Mouse (Mus musculus) gastrocnemius, adult 2 months (tissue): Measurements from ENCODE around the gene Lag3. TPM values are rescaled to one million over a fixed set of nuclear protein-coding genes. Genes with fewer than 3 reads are reported as not detected.

Source experiments
- DNase-seq: peaks from one replicate; pipeline ENCODE4 v3.0.0; 2022
- H3K27ac ChIP-seq: fragments of 200-600 bp; 2 replicates; pipeline ENCODE4 v1.8.1; 2022; ENCODE audit warnings: mild to moderate bottlenecking
- H3K4me3 ChIP-seq: fragments of 200-600 bp; 2 replicates; pipeline ENCODE4 v1.8.1; 2022; ENCODE audit warnings: mild to moderate bottlenecking, moderate library complexity
- CTCF ChIP-seq: fragments of 200-600 bp; IDR thresholded peaks from 2 replicates; pipeline ENCODE4 v1.8.1; 2022; ENCODE audit warnings: antibody characterized with exemption, mild to moderate bottlenecking, moderate library complexity
- intact Hi-C: fragments of 180-260 bp; cut with DNase I; formaldehyde crosslinking; loops from one replicate; pipeline ENCODE4 v1.15.1; 2025
- total RNA-seq, 2 experiments: library from RNA; stranded (reverse); gene quantifications; 2 replicates each; pipeline ENCODE4 v1.2.3; 2021

Lag3 gene
- total RNA-seq, 2 experiments from 2014 or later = 0.11 to 0.13 TPM

GRCm38 (mm10) chr6:124861266-124861665 is 50.2 kb downstream of the Lag3 start:
- DNase-seq = no peak
- H3K4me3 ChIP-seq = no peak overlapping the region
- intact Hi-C loops = no loop called here
- no peak overlapping the region for H3K27ac ChIP-seq
- no peak for TF ChIP-seq CTCF

GRCm38 (mm10) chr6:124860511-124860910 is 51.0 kb downstream of the Lag3 start:
- intact Hi-C loops = no loop called here
- H3K27ac ChIP-seq = no peak overlapping the region
- TF ChIP-seq CTCF = no peak
- H3K4me3 ChIP-seq = no peak overlapping the region
- no peak for DNase-seq

- Histone ChIP-seq H3K27ac (no peak overlapping the region), H3K4me3 (no peak overlapping the region)
- intact Hi-C loops = loop anchor here (2.0 to 10.0 kb wide), 3 partner anchors 43 to 105 kb away; partner anchors contain the start of genes Cops7a and Mlf2
- TF ChIP-seq CTCF = peak; percentile 91
- DNase-seq = peak; percentile 88
These were observed 51.8 kb downstream of the Lag3 start for GRCm38 (mm10) chr6:124859725-124860124.

GRCm38 (mm10) chr6:124858561-124859318 is 52.8 kb downstream of the Lag3 start:
- intact Hi-C loops = loop anchor here (2.0 to 10.0 kb wide), 3 partner anchors 44 to 106 kb away; partner anchors contain the start of genes Cops7a and Mlf2
- no peak overlapping the region; the same call in 1 of the 2 replicates for H3K4me3 ChIP-seq
- no peak for DNase-seq
- no peak for TF ChIP-seq CTCF
- H3K27ac ChIP-seq = no peak overlapping the region; the same call in 1 of the 2 replicates

GRCm38 (mm10) chr6:124857840-124858530 is 53.5 kb downstream of the Lag3 start:
- no peak for TF ChIP-seq CTCF
- Histone ChIP-seq H3K27ac (peak overlapping the region; percentile 88), H3K4me3 (peak overlapping the region; percentile 86)
- intact Hi-C loops = loop anchor here (2.0 to 10.0 kb wide), 3 partner anchors 44 to 107 kb away; partner anchors contain the start of genes Cops7a and Mlf2
- DNase-seq = no peak

- peak; percentile 75 for TF ChIP-seq CTCF
These were observed 54.3 kb downstream of the Lag3 start, which contains the start of gene P3h3 for GRCm38 (mm10) chr6:124856916-124857839. Gene P3h3, minus strand, starts transcription at chr6:124857752.

GRCm38 (mm10) chr6:124856321-124856720 is 55.2 kb downstream of the Lag3 start:
- H3K27ac ChIP-seq = no peak overlapping the region
- H3K4me3 ChIP-seq = peak overlapping the region; percentile 86
- no peak for TF ChIP-seq CTCF
- intact Hi-C loops = loop anchor here (5.0 to 10.0 kb wide), 2 partner anchors 46 to 108 kb away; partner anchors contain the start of gene Cops7a
- no peak for DNase-seq

More at GRCm38 (mm10) chr6:124856916-124857839, 54.3 kb downstream of the Lag3 start, which contains the start of gene P3h3:
- Histone ChIP-seq H3K27ac (peak within 1 kb of the TSS; percentile 88), H3K4me3 (peak within 1 kb of the TSS; percentile 86)
- peak; percentile 87 for DNase-seq
- intact Hi-C loops = loop anchor here (5.0 to 10.0 kb wide), 2 partner anchors 45 to 108 kb away; partner anchors contain the start of gene Cops7a

GRCm38 (mm10) chr6:124854647-124855046 is 56.9 kb downstream of the Lag3 start:
- no peak overlapping the region for H3K27ac ChIP-seq
- no peak for TF ChIP-seq CTCF
- intact Hi-C loops = loop anchor here (5.0 to 10.0 kb wide), 2 partner anchors 48 to 110 kb away; partner anchors contain the start of gene Cops7a
- no peak overlapping the region for H3K4me3 ChIP-seq
- no peak for DNase-seq

Other genes with a start within 250 kb of the Lag3 start
- gene Lpcat3, start 248.7 kb downstream of the Lag3 start, total RNA-seq = 10 to 100 TPM; 14.6 to 19.0 TPM
- gene Emg1, start 199.5 kb downstream of the Lag3 start, total RNA-seq = 10 to 100 TPM; 57.7 to 71.8 TPM
- 100 to 1,000 TPM; 142 to 184 TPM for gene Phb2, start 199.4 kb downstream of the Lag3 start, total RNA-seq
- gene Ptpn6, start 173.0 kb downstream of the Lag3 start, total RNA-seq = under 1 TPM; 0.61 to 0.87 TPM
- gene Grcc10, start 170.3 kb downstream of the Lag3 start, total RNA-seq = 100 to 1,000 TPM; 145 to 182 TPM
- not detected for gene Gm45234, start 155.7 kb downstream of the Lag3 start, total RNA-seq
- gene Atn1, start 155.2 kb downstream of the Lag3 start, total RNA-seq = 10 to 100 TPM; 46.4 to 47.9 TPM
- gene Eno2, start 142.0 kb downstream of the Lag3 start, total RNA-seq = 1 to 10 TPM; 1.2 to 2.0 TPM
- gene Lrrc23, start 132.0 kb downstream of the Lag3 start, total RNA-seq = under 1 TPM in 1 of 2 experiments, not detected in 1; 0.48 TPM
- 1 to 10 TPM; 2.0 to 2.5 TPM for gene Spsb2, start 103.0 kb downstream of the Lag3 start, total RNA-seq
- 1,000 to 10,000 TPM; 2,224 to 2,391 TPM for gene Tpi1, start 97.4 kb downstream of the Lag3 start, total RNA-seq
- 10 to 100 TPM; 43.4 to 50.1 TPM for gene Usp5, start 82.2 kb downstream of the Lag3 start, total RNA-seq
- under 1 TPM; 0.26 to 0.31 TPM for gene Cdca3, start 82.2 kb downstream of the Lag3 start, total RNA-seq
- gene Gnb3, start 71.4 kb downstream of the Lag3 start, total RNA-seq = 1 to 10 TPM in 1 of 2 experiments, under 1 TPM in 1; 0.75 to 1.4 TPM
- 1 to 10 TPM; 4.1 to 7.1 TPM for gene P3h3, start 54.0 kb downstream of the Lag3 start, total RNA-seq
- gene Gpr162, start 47.7 kb downstream of the Lag3 start, total RNA-seq = not detected
- gene Cd4, start 23.5 kb downstream of the Lag3 start, total RNA-seq = not detected
- 10 to 100 TPM; 65.5 to 99.4 TPM for gene Ptms, start 8.4 kb upstream of the Lag3 start, total RNA-seq
- 100 to 1,000 TPM; 202 to 204 TPM for gene Mlf2, start 19.7 kb upstream of the Lag3 start, total RNA-seq
- 100 to 1,000 TPM; 108 to 115 TPM for gene Cops7a, start 53.8 kb upstream of the Lag3 start, total RNA-seq
- gene Pianp, start 85.0 kb upstream of the Lag3 start, total RNA-seq = under 1 TPM; 0.22 to 0.41 TPM
- 10 to 100 TPM; 24.4 to 28.0 TPM for gene Zfp384, start 97.4 kb upstream of the Lag3 start, total RNA-seq
- 10 to 100 TPM; 26.8 to 28.3 TPM for gene Ing4, start 128.1 kb upstream of the Lag3 start, total RNA-seq
- 1 to 10 TPM; 2.4 to 4.5 TPM for gene Acrbp, start 138.0 kb upstream of the Lag3 start, total RNA-seq
- not detected for gene Lpar5, start 156.2 kb upstream of the Lag3 start, total RNA-seq
- 10 to 100 TPM; 68.8 to 71.2 TPM for gene Chd4, start 184.3 kb upstream of the Lag3 start, total RNA-seq
- 10 to 100 TPM; 17.9 to 18.1 TPM for gene Nop2, start 220.2 kb upstream of the Lag3 start, total RNA-seq
- gene Iffo1, start 233.5 kb upstream of the Lag3 start, total RNA-seq = 1 to 10 TPM; 7.8 to 9.4 TPM